Mouse (Mus musculus): ENCODE measurements at regions not wholly inside any gene's neighbourhood (a gene's known extent, or its start where the extent isn't known, plus 50 kb on each side); places are given as distances from the start of the nearest gene placed in this dataset.

DNA sequence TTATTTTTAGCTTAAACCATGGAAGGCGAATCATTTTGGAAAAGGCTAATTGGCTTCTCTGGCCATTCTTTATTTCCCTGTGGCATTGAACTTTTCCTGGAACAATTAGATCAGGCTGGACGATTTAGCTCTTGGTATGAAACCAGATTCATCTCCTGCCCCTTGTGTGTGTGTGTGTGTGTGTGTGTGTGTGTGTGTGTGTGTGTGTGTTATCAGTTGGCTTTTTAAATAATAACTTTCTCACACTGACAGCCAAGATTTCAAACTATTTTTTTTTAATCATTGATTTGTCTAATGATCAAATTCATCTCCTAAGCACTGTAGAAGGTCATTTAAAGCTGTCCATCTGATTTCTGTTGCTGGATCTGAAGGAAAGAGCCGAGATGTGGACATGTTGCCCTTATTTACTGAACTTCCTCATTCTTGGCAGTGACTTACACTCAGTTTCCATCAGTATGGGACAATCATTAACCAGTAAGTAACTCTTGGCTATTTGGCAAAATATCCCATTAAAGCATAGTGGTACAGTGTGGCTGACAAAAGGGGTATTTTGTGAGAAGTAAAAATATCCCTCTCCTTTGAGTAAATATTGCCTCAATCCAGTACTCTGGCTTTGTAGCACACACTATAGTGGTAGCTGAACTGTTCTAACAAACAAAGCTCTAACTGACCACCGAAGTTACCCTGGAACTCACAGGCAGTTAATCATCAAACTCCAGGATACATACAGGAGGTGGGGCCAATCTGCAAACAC is 82.5 kb upstream of the Dpt start:
- Histone ChIP-seq H3K27me3 (ENCODE audit: control insufficient read depth, insufficient read depth, low read length) (no peaks in the 10 kb centered on the region), H3K27ac (ENCODE audit: control insufficient read depth, insufficient read depth, low read depth, low read length) (no peak overlapping the region), H3K4me3 (ENCODE audit: control insufficient read depth, low read depth, low read length) (no peak overlapping the region), H3K36me3 (ENCODE audit: control insufficient read depth, insufficient read depth, low read length) (no peaks in the 10 kb centered on the region), H3K4me1 (ENCODE audit: control insufficient read depth, insufficient read depth, low read length) (no peaks in the 10 kb centered on the region)
- TF ChIP-seq CTCF (IDR thresholded peaks at IDR 0.05; ENCODE audit: control insufficient read depth, insufficient read depth, insufficient replicate concordance, low read depth, low read length) = no peak
- TF ChIP-seq POLR2A (IDR thresholded peaks at IDR 0.05; ENCODE audit: control insufficient read depth, low read depth, low read length) = no peak

DNA sequence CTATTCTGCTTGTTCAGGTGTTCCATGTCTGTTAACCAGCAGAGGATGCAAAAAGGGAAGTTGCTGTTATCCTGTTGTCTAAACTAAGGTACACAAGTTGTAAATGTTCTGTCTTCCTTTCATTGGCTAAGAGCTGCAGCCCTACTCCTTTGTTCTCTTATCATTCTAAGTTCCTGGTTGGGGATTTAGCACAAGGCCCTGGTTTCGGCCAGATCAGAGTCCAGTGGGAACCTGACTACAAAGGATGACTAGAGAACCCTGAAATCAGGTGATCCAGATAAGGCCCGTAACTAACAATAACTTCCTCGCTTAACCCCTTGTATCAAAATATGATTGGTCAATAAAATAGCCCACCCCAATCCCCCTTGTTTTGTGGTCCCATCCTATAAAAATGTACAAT is 83.9 kb upstream of the Dpt start:
- no peaks in the 10 kb centered on the region for H3K4me1 ChIP-seq (ENCODE audit: control insufficient read depth, insufficient read depth, low read length)
- no peak overlapping the region for H3K27ac ChIP-seq (ENCODE audit: control insufficient read depth, insufficient read depth, low read depth, low read length)
- TF ChIP-seq POLR2A (IDR thresholded peaks at IDR 0.05; ENCODE audit: control insufficient read depth, low read depth, low read length) (no peak), CTCF (IDR thresholded peaks at IDR 0.05; ENCODE audit: control insufficient read depth, insufficient read depth, insufficient replicate concordance, low read depth, low read length) (no peak)
- no peaks in the 10 kb centered on the region for H3K27me3 ChIP-seq (ENCODE audit: control insufficient read depth, insufficient read depth, low read length)
- H3K36me3 ChIP-seq (ENCODE audit: control insufficient read depth, insufficient read depth, low read length) = no peaks in the 10 kb centered on the region
- no peak overlapping the region for H3K4me3 ChIP-seq (ENCODE audit: control insufficient read depth, low read depth, low read length)

DNA sequence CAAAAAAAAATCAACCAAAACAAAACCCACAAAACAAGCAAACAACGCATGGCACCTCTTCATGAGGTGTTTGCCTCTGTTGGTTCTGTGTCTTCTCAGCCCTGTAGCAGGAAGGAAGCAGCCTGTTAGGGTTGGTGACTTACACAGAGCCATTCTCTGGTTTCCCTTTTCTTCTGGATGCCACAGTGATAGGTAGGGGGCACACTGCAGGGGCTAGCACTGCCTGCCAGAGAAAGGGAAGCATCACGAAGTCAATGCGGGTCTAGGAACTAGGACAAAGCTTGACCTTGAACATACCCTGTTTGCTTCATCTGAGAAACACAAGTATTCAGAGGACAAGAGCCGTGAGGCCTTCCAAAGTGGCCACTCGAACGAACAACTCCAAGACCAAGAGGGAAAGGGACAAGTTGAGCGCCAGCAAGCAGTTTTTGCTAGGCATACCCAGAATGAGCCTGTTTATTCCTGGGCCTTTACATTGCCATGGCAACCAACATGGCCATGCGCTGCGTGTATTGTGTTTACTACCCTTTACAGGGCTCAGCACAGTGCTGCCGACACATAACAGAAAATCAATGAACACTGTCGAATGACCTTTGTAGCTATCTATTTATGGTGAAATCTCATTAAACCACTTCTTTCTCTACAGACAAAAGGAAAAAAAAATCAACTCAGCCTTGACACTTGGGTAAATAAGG is 91.9 kb upstream of the Dpt start:
- Histone ChIP-seq H3K27me3 (ENCODE audit: control insufficient read depth, insufficient read depth, low read length) (no peaks in the 10 kb centered on the region), H3K4me1 (ENCODE audit: control insufficient read depth, insufficient read depth, low read length) (no peaks in the 10 kb centered on the region; the same call in 1 of the 2 replicates), H3K27ac (ENCODE audit: control insufficient read depth, insufficient read depth, low read depth, low read length) (no peak overlapping the region), H3K4me3 (ENCODE audit: control insufficient read depth, low read depth, low read length) (peak overlapping the region; percentile 5), H3K36me3 (ENCODE audit: control insufficient read depth, insufficient read depth, low read length) (no peaks in the 10 kb centered on the region)
- no peak for TF ChIP-seq POLR2A (IDR thresholded peaks at IDR 0.05; ENCODE audit: control insufficient read depth, low read depth, low read length)
- TF ChIP-seq CTCF (IDR thresholded peaks at IDR 0.05; ENCODE audit: control insufficient read depth, insufficient read depth, insufficient replicate concordance, low read depth, low read length) = no peak

DNA sequence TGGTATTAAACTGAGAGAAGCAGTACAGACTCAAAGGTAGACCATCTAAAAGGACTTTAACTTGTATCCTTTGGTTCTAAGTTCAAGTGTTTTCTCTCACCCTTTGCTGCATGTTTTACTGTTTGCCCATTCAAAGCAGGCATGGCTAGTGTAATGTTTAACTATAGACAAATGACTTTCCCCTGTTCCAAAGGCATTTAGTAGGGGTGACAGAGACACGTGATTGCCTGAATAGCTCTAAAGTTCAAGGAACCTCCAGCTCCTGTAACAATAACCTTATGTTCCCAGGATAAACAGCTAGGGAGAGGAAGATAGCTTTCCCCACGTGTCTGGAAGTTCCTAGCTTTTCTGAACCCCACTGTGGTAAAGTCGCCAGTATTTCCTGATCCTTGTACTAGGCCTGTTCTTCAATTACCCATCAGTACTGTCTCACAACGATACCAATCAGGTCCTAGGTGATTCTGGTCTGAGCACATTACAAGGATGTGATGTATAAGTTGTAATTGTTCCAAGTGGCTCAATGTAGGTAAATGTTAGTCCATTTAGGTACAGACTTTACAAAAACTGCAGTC is 92.8 kb upstream of the Dpt start:
- no peak overlapping the region for H3K27ac ChIP-seq (ENCODE audit: control insufficient read depth, insufficient read depth, low read depth, low read length)
- no peak overlapping the region for H3K4me3 ChIP-seq (ENCODE audit: control insufficient read depth, low read depth, low read length)
- TF ChIP-seq CTCF (IDR thresholded peaks at IDR 0.05; ENCODE audit: control insufficient read depth, insufficient read depth, insufficient replicate concordance, low read depth, low read length) (no peak), POLR2A (IDR thresholded peaks at IDR 0.05; ENCODE audit: control insufficient read depth, low read depth, low read length) (no peak)

DNA sequence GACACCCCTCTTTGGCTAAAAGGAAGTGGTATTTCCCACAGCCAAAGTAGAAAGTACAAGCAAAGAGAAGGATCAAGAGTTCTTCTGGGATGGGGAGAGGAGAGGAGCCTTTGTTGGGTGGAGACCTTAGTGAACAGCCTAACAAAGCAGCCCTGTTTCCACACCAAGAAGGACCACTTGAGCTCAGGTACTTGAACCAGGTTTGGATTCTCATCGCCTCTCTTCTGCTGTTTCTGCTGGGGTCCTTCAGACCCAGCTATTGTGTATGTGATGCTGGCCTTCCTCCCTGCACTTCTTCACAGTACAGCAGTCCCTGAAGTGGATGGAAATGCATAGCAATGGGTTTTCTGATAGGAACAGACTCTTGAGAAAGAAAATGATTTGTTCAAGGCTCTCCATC is 106.4 kb upstream of the Dpt start:
- Histone ChIP-seq H3K4me1 (ENCODE audit: control insufficient read depth, insufficient read depth, low read length) (no peaks in the 10 kb centered on the region), H3K27ac (ENCODE audit: control insufficient read depth, insufficient read depth, low read depth, low read length) (no peak overlapping the region), H3K27me3 (ENCODE audit: control insufficient read depth, insufficient read depth, low read length) (no peaks in the 10 kb centered on the region), H3K4me3 (ENCODE audit: control insufficient read depth, low read depth, low read length) (no peak overlapping the region), H3K36me3 (ENCODE audit: control insufficient read depth, insufficient read depth, low read length) (no peaks in the 10 kb centered on the region)
- TF ChIP-seq CTCF (IDR thresholded peaks at IDR 0.05; ENCODE audit: control insufficient read depth, insufficient read depth, insufficient replicate concordance, low read depth, low read length) = no peak
- TF ChIP-seq POLR2A (IDR thresholded peaks at IDR 0.05; ENCODE audit: control insufficient read depth, low read depth, low read length) = no peak

More for the DNA sequence above, 92.8 kb upstream of the Dpt start:
- Histone ChIP-seq H3K27me3 (ENCODE audit: control insufficient read depth, insufficient read depth, low read length) (no peaks in the 10 kb centered on the region), H3K36me3 (ENCODE audit: control insufficient read depth, insufficient read depth, low read length) (no peaks in the 10 kb centered on the region), H3K4me1 (ENCODE audit: control insufficient read depth, insufficient read depth, low read length) (no peaks in the 10 kb centered on the region; the same call in 1 of the 2 replicates)

DNA sequence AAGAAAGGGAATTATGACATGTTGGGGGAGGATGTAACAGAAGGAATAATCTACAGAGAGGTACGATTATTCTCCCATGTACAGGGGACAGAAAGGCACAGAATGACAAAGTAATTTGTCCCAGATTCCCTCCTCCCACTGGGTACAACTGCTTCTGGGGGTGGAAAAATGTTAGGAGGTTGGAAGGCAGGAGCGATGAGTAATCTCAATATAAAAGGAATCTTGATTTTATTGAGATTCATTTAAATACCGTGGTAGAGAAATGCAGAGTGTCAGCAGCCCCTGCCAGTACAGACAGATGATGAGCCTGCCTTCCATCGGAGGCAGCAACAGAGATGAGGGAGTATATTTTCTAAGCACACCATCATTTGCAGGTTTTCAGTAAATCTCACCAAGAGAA is 107.1 kb upstream of the Dpt start:
- no peak for TF ChIP-seq CTCF (IDR thresholded peaks at IDR 0.05; ENCODE audit: control insufficient read depth, insufficient read depth, insufficient replicate concordance, low read depth, low read length)
- no peak for TF ChIP-seq POLR2A (IDR thresholded peaks at IDR 0.05; ENCODE audit: control insufficient read depth, low read depth, low read length)
- no peak overlapping the region for H3K4me3 ChIP-seq (ENCODE audit: control insufficient read depth, low read depth, low read length)

DNA sequence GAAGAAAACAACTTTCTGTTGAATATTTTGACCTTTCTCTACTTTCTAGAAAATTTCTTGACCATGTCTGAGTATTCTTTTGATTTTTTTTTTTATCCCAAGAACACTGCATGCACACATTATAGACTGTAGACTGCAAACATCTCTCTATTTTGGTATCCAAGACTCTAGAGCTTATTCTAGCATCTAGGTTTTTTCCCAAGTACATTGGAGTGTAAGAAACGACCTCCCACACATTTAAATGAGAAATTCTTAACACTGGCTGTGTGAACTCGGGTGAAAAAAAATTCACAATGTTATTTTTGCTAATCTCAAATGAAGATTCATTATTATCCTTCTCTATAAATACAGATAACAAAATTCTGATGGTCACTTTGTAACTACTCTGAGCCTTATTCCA is 112.0 kb upstream of the Dpt start:
- Histone ChIP-seq H3K27me3 (ENCODE audit: control insufficient read depth, insufficient read depth, low read length) (no peaks in the 10 kb centered on the region), H3K4me3 (ENCODE audit: control insufficient read depth, low read depth, low read length) (no peak overlapping the region), H3K27ac (ENCODE audit: control insufficient read depth, insufficient read depth, low read depth, low read length) (no peak overlapping the region), H3K36me3 (ENCODE audit: control insufficient read depth, insufficient read depth, low read length) (no peaks in the 10 kb centered on the region), H3K4me1 (ENCODE audit: control insufficient read depth, insufficient read depth, low read length) (no peaks in the 10 kb centered on the region)
- TF ChIP-seq CTCF (IDR thresholded peaks at IDR 0.05; ENCODE audit: control insufficient read depth, insufficient read depth, insufficient replicate concordance, low read depth, low read length) (no peak), POLR2A (IDR thresholded peaks at IDR 0.05; ENCODE audit: control insufficient read depth, low read depth, low read length) (no peak)

More for the DNA sequence above, 107.1 kb upstream of the Dpt start:
- Histone ChIP-seq H3K4me1 (ENCODE audit: control insufficient read depth, insufficient read depth, low read length) (no peaks in the 10 kb centered on the region), H3K36me3 (ENCODE audit: control insufficient read depth, insufficient read depth, low read length) (no peaks in the 10 kb centered on the region), H3K27me3 (ENCODE audit: control insufficient read depth, insufficient read depth, low read length) (no peaks in the 10 kb centered on the region), H3K27ac (ENCODE audit: control insufficient read depth, insufficient read depth, low read depth, low read length) (no peak overlapping the region)

All from testis, adult 2 months (tissue).